Comparison of ENCODE assay signal across 15 mouse cellular contexts in genomic region chr5:13033332-13033731, GRCm38 (mm10).
"Had no signal": no experiment of that assay in that cellular context is flagged by ENCODE, and none has a peak within 500 bp of the region (broad histone marks: within the 10 kb centered on the region; RNA-seq: fewer than 3 reads in every experiment).

No protein-coding gene starts in this region.

- H3K27ac ChIP-seq: kidney, embryonic 15.5 days; limb, embryonic 15.5 days; liver, embryonic 12.5 days; macrophage; midbrain, embryonic 12.5 days; neural tube, embryonic 15.5 days; stomach, postnatal 0 days had no signal

- H3K4me3 ChIP-seq: kidney, embryonic 15.5 days; limb, embryonic 15.5 days; liver, embryonic 12.5 days; megakaryocyte, embryonic 14.5 days; midbrain, embryonic 12.5 days; myocyte; neural tube, embryonic 15.5 days had no signal

- H3K4me2 ChIP-seq: kidney, embryonic 15.5 days; limb, embryonic 15.5 days; liver, embryonic 12.5 days; lung, embryonic 14.5 days; midbrain, embryonic 12.5 days; neural tube, embryonic 15.5 days had no signal

- H3K4me1 ChIP-seq: kidney, embryonic 15.5 days; limb, embryonic 15.5 days; liver, embryonic 12.5 days; megakaryocyte, embryonic 14.5 days; midbrain, embryonic 12.5 days; neural tube, embryonic 15.5 days had no signal

- H3K36me3 ChIP-seq: kidney, embryonic 15.5 days; limb, embryonic 15.5 days; liver, embryonic 12.5 days; midbrain, embryonic 12.5 days; neural tube, embryonic 15.5 days had no signal

- H3K27me3 ChIP-seq: kidney, embryonic 15.5 days; limb, embryonic 15.5 days; liver, embryonic 12.5 days; megakaryocyte, embryonic 14.5 days; midbrain, embryonic 12.5 days; neural tube, embryonic 15.5 days had no signal

- ATAC-seq: liver, embryonic 12.5 days had no signal

- DNase-seq: kidney, postnatal 36 days; layer of hippocampus, adult 9-11 months; layer of hippocampus, postnatal 36 days; lung, embryonic 14.5 days; lung, postnatal 10 days; thymus, postnatal 4 days had no signal

- H3K9ac ChIP-seq: kidney, embryonic 15.5 days; limb, embryonic 15.5 days; liver, embryonic 12.5 days; lung, embryonic 14.5 days; midbrain, embryonic 12.5 days; neural tube, embryonic 15.5 days had no signal

- H3K9me3 ChIP-seq: kidney, embryonic 15.5 days; limb, embryonic 15.5 days; liver, embryonic 12.5 days; megakaryocyte, embryonic 14.5 days; midbrain, embryonic 12.5 days; neural tube, embryonic 15.5 days had no signal
